Mouse (Mus musculus): ENCODE measurements around the gene Fam193b. TPM values are rescaled to one million over a fixed set of nuclear protein-coding genes. Genes with fewer than 3 reads are reported as not detected.

The Fam193b gene
- polyA plus RNA-seq, 1 experiment from 2014 or later = 7.5 TPM

DNA sequence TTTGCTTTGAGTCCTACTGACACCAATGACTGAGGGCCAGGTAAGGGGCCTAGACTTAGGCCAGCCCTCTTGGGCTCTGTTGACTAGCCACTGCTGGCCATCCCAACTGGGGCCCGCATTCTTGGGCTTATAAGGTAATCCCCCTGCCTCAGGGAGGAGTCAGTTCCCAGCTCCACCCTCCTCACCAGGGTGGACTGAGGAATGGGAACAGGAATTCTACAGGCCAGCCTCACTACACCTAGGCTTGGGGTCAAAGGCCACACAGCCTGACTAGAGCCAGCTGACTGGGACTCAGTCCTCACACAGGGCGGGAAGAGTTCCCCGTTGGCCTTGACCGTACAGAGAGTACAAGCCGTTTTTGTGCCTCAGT is 59.4 kb downstream of the Fam193b start:
- Histone ChIP-seq H3K27me3 (peaks cover 20% of the 10 kb centered on the region), H3K4me1 (replicated peaks) (peaks cover 45% of the 10 kb centered on the region), H3K4me2 (peak overlapping the region; percentile 98), H3K27ac (replicated peaks) (peak overlapping the region; percentile 60), H3K4me3 (replicated peaks) (peak overlapping the region; percentile 76), H3K9me3 (replicated peaks) (no peaks in the 10 kb centered on the region), H3K36me3 (replicated peaks) (peaks cover 27% of the 10 kb centered on the region), H3K9ac (0 out of 2 replicates have a peak overlapping the region, but pooled peaks have one; percentile 28)
- WGBS (ENCODE audit: insufficient replicate concordance) = 23% methylated on average over 5 of the region's 5 CpGs
- peak; percentile 16 for ATAC-seq (ENCODE audit: insufficient read depth)

DNA sequence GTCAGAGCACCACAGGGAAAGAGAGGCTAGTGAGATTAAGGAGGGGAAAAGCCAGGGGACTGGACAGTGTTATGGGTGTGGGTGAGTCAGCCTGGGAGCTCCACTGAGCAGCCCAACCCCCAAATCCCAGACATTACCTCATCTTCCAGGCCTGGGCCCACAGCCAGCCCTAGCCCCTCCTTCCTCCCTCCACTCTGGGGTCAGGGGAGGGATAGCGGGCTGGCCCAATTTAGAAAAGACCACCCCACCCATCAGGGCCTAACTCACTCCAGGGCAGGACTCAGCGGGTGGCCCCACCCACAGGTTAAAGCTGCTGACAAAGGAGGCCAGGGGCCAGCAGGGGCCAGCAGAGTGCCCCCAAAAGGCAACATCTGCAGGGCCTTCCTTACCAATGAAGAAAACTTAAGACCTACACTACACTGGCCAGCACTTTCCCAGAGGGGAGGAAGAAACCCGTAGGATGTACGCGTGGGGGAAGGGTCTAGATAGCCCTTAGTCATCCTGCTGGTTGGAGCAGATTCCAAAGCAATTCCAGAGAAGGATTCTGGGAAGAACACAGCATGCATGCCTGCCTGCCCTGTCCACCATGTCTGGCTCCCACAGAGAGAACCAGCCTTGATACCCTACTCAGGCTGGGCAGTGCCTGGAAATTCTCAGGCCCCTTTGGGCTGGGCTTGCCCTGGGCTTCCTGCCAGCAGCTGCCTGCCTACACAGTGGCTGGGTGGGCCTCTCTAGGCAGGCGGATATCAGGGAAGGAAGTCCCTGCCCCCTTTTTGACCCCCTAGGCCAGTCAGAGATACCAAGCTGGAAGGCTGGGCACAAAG is 60.0 kb downstream of the Fam193b start:
- Histone ChIP-seq H3K9me3 (replicated peaks) (no peaks in the 10 kb centered on the region), H3K36me3 (replicated peaks) (peaks cover 33% of the 10 kb centered on the region), H3K4me1 (replicated peaks) (peaks cover 45% of the 10 kb centered on the region), H3K4me2 (peak overlapping the region; percentile 98), H3K27me3 (peaks cover 20% of the 10 kb centered on the region), H3K9ac (peak overlapping the region; percentile 16; the same call in 1 of the 2 replicates), H3K27ac (replicated peaks) (peak overlapping the region; percentile 60), H3K4me3 (replicated peaks) (peak overlapping the region; percentile 76; the same call in 1 of the 2 replicates)
- ATAC-seq (ENCODE audit: insufficient read depth) = peak; percentile 55
- 13% methylated on average over 6 of the region's 6 CpGs for WGBS (ENCODE audit: insufficient replicate concordance)

DNA sequence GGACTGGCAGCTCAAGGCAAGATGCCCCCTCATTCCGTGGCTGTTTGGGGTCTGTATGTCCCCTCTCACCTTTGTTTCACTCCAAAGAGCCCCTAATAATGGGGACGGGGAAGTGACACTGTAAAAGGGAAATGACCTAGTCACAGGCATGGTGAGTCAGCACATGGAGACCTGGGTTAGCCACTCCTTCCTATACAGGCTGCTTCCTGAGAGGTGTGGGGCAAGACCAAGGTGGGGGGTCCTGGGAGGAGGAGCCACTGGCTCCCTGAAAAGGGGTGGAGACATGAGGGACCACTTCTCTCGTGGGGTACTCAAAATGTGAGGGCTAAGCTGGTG is 60.6 kb downstream of the Fam193b start:
- no peak for ATAC-seq (ENCODE audit: insufficient read depth)
- Histone ChIP-seq H3K9ac (no peak overlapping the region), H3K27ac (replicated peaks) (peak overlapping the region; percentile 60; the same call in 1 of the 2 replicates), H3K4me2 (peak overlapping the region; percentile 98), H3K27me3 (peaks cover 17% of the 10 kb centered on the region), H3K4me3 (replicated peaks) (no peak overlapping the region), H3K36me3 (replicated peaks) (peaks cover 37% of the 10 kb centered on the region), H3K4me1 (replicated peaks) (peaks cover 45% of the 10 kb centered on the region), H3K9me3 (replicated peaks) (no peaks in the 10 kb centered on the region)
- 20% methylated on average over 3 of the region's 3 CpGs for WGBS (ENCODE audit: insufficient replicate concordance)

DNA sequence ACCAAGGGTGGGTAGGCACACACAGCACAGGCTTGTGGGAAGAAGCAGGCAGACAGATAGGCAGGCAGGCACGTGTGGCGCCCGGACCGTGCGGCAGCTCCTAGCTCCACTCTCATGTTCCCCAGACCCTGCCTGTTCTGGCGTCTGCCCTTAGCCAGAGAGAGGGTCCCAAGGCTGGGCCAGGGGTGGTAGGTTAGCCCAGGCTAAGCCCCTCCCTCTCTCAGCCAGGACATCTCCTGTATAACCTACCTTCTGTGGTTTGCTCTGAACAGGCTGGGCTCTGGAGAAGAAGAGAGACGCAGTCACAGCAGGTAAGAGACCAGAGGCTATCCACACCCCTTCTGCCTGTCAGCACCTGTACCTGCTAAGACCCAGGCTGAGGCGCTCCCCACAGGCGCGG is 62.4 kb downstream of the Fam193b start:
- Histone ChIP-seq H3K27ac (replicated peaks) (no peak overlapping the region), H3K4me2 (no peak overlapping the region), H3K4me3 (replicated peaks) (no peak overlapping the region), H3K9me3 (replicated peaks) (no peaks in the 10 kb centered on the region), H3K9ac (no peak overlapping the region), H3K36me3 (replicated peaks) (peaks cover 55% of the 10 kb centered on the region), H3K27me3 (no peaks in the 10 kb centered on the region; the same call in 1 of the 2 replicates), H3K4me1 (replicated peaks) (peaks cover 40% of the 10 kb centered on the region)
- WGBS (ENCODE audit: insufficient replicate concordance) = 85% methylated on average over 10 of the region's 10 CpGs
- ATAC-seq (ENCODE audit: insufficient read depth) = no peak

DNA sequence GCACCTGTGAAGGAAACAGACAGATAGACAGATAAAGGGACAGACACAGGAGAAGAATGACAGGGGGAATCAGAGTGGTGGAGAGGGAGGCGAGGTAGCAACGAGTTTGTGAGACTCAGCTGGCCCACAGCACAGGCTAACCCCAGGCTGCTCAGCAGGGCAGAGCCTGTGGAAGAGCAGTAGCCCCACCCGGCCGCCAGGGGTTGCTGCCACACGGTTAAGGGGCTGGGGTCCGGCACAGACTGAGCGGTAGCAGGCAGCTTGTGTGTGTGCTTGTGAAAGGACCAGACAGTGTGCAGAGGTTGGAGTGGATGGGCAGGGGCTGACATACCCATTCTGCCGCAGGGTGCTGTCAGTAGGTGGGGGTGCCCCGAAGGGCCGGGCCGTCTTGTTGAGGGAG is 63.0 kb downstream of the Fam193b start:
- H3K36me3 ChIP-seq (replicated peaks) = peaks cover 60% of the 10 kb centered on the region
- H3K9me3 ChIP-seq (replicated peaks) = no peaks in the 10 kb centered on the region
- H3K27ac ChIP-seq (replicated peaks) = no peak overlapping the region
- no peak overlapping the region for H3K4me3 ChIP-seq (replicated peaks)
- no peak for ATAC-seq (ENCODE audit: insufficient read depth)
- H3K4me1 ChIP-seq (replicated peaks) = peaks cover 34% of the 10 kb centered on the region
- H3K27me3 ChIP-seq = no peaks in the 10 kb centered on the region; the same call in 1 of the 2 replicates
- 59% methylated on average over 11 of the region's 11 CpGs for WGBS (ENCODE audit: insufficient replicate concordance)
- H3K9ac ChIP-seq = no peak overlapping the region
- no peak overlapping the region for H3K4me2 ChIP-seq

DNA sequence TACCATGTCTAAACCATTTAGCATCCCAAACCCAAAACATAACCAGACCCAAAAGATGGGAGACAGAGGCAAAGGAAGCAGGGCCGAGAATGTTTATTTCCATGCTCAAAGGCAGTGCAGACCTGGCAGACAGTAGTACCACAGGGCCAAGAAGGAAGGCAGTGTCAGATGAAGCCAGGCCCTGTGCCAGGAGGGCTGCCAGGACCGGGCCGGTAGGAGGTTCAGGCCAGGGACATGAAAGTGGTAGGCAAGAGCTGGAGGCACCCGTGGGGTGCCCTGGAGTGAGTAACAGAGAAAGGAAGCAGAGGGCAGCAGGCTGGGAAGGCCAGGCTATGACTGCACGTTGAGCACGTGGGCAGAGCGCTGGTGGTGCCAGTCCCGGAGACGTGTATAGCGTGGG is 64.2 kb downstream of the Fam193b start:
- no peak overlapping the region for H3K27ac ChIP-seq (replicated peaks)
- H3K9ac ChIP-seq = no peak overlapping the region
- H3K4me3 ChIP-seq (replicated peaks) = no peak overlapping the region
- peaks cover 69% of the 10 kb centered on the region for H3K36me3 ChIP-seq (replicated peaks)
- H3K27me3 ChIP-seq = no peaks in the 10 kb centered on the region
- H3K4me2 ChIP-seq = no peak overlapping the region
- WGBS (ENCODE audit: insufficient replicate concordance) = 77% methylated on average over 10 of the region's 10 CpGs
- H3K4me1 ChIP-seq (replicated peaks) = peaks cover 22% of the 10 kb centered on the region
- no peak for ATAC-seq (ENCODE audit: insufficient read depth)
- H3K9me3 ChIP-seq (replicated peaks) = no peaks in the 10 kb centered on the region

DNA sequence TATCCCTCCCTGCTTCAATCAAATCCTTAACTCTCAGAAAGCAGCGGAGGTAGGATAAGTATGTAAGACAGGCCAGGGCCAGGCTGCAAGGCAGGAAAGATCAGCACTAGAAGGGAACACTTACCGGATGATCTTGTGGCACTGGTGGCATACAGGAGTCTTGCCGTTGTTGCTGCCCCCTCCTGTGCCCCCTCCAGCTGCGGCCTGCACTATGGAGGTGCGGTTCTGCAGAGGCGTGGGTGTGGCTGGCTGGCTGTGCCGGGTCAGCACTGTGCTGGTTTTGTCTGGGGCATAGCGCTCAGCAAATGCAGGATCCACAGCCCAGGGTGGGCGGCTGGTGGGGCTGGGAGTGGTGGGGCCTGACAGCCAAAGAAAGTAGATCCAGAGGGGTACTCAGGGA is 65.1 kb downstream of the Fam193b start:
- H3K4me1 ChIP-seq (replicated peaks) = peaks cover 13% of the 10 kb centered on the region
- no peak overlapping the region for H3K4me3 ChIP-seq (replicated peaks)
- no peaks in the 10 kb centered on the region for H3K27me3 ChIP-seq
- peaks cover 69% of the 10 kb centered on the region for H3K36me3 ChIP-seq (replicated peaks)
- H3K9ac ChIP-seq = no peak overlapping the region
- 79% methylated on average over 9 of the region's 9 CpGs for WGBS (ENCODE audit: insufficient replicate concordance)
- no peak overlapping the region for H3K4me2 ChIP-seq
- H3K27ac ChIP-seq (replicated peaks) = no peak overlapping the region
- H3K9me3 ChIP-seq (replicated peaks) = no peaks in the 10 kb centered on the region
- ATAC-seq (ENCODE audit: insufficient read depth) = no peak

DNA sequence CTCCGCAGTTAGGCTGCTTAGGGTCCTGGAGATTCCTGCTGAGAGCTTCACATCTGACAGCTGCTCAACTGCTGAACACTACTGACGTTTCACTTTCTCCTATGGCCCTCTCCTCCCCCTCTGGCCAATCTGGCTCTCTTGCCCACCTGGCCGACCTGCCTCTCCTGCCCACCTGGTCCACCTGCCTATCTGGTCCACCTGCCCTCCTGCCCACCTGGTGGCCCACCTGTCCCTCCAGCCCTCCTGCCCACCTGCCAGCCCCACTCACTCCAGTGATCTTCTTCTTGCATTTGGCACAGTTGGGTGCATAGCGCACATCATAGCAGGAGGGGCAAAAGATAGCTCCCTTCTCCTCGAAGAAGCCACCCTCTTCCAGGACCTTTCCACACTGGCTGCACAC is 66.5 kb downstream of the Fam193b start:
- ATAC-seq (ENCODE audit: insufficient read depth) = no peak
- Histone ChIP-seq H3K9me3 (replicated peaks) (no peaks in the 10 kb centered on the region), H3K4me1 (replicated peaks) (0 out of 2 replicates have a peak, but pooled peaks cover 2% of the 10 kb centered on the region), H3K9ac (no peak overlapping the region), H3K27me3 (no peaks in the 10 kb centered on the region), H3K27ac (replicated peaks) (no peak overlapping the region), H3K4me2 (no peak overlapping the region), H3K36me3 (replicated peaks) (peaks cover 66% of the 10 kb centered on the region), H3K4me3 (replicated peaks) (no peak overlapping the region)
- WGBS (ENCODE audit: insufficient replicate concordance) = 72% methylated on average over 5 of the region's 5 CpGs

DNA sequence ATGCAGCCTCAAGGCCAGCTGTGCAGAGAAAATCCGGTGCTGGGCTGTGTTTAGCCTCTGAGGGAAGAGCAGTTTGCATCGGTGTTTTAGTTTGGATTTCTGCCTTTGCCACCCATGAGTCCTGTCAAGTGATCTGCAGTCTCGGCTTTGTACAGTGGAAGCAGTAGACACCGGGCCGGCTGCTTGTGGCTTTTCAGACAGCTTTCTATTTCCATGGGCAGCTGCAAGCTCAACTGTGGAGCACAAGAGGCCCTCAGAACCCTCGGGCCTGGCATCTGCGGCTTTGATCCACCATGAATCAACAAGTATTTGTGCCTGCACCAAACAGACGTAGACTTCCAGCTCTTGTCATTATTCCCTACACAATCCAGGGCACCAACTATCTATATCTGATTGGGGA is 68.5 kb downstream of the Fam193b start:
- H3K9ac ChIP-seq = no peak overlapping the region
- no peaks in the 10 kb centered on the region for H3K9me3 ChIP-seq (replicated peaks)
- H3K27ac ChIP-seq (replicated peaks) = no peak overlapping the region
- H3K4me2 ChIP-seq = no peak overlapping the region
- H3K27me3 ChIP-seq = no peaks in the 10 kb centered on the region
- WGBS (ENCODE audit: insufficient replicate concordance) = 78% methylated on average over 8 of the region's 8 CpGs
- no peak overlapping the region for H3K4me3 ChIP-seq (replicated peaks)
- ATAC-seq (ENCODE audit: insufficient read depth) = no peak
- H3K36me3 ChIP-seq (replicated peaks) = peaks cover 55% of the 10 kb centered on the region
- no peaks in the 10 kb centered on the region for H3K4me1 ChIP-seq (replicated peaks)

DNA sequence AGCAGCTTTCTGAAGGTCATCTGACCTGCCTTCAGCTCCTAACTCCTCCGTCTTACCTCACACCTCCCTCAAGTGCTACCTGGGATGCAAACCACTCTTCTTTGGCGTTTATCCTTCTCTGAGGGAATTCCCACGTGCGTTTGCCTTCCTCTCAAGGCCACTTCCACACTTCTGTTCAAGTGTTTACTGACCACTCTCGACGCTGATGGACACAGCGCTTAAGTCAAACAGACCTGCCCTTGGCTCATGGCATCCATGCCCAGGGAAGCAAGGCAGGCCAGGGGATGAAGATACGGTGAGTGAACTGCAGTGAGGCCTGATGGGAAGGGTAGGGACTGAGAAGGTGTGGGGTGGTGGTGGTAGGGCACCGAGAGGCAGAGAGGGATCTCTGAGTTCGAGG is 70.3 kb downstream of the Fam193b start:
- no peak for ATAC-seq (ENCODE audit: insufficient read depth)
- peaks cover 4% of the 10 kb centered on the region; the same call in 1 of the 2 replicates for H3K27me3 ChIP-seq
- no peak overlapping the region for H3K27ac ChIP-seq (replicated peaks)
- 67% methylated on average over 10 of the region's 10 CpGs for WGBS (ENCODE audit: insufficient replicate concordance)
- no peaks in the 10 kb centered on the region for H3K4me1 ChIP-seq (replicated peaks)
- H3K9me3 ChIP-seq (replicated peaks) = no peaks in the 10 kb centered on the region
- H3K9ac ChIP-seq = no peak overlapping the region
- peaks cover 37% of the 10 kb centered on the region for H3K36me3 ChIP-seq (replicated peaks)
- no peak overlapping the region for H3K4me3 ChIP-seq (replicated peaks)
- no peak overlapping the region for H3K4me2 ChIP-seq

DNA sequence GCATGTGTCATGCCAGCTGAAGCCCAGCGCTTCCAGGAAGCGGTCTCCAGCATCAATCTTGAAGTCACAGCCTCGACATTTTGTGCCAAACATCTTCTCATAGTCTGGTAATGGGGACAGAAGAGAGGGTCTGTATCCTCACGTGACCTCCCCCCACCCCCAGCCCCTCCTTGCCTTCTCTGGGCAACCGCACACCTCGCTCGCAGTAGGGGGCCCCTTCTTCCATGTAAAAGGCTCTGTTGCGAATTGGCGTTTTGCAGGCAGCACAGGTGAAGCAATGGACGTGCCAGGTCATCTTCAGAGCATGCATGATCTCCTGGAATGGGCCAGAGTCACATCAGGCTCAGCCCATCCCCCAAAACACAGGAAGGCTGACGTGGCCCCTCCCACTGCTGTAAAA is 72.0 kb downstream of the Fam193b start:
- WGBS (ENCODE audit: insufficient replicate concordance) = 63% methylated on average over 11 of the region's 11 CpGs
- H3K4me1 ChIP-seq (replicated peaks) = peaks cover 4% of the 10 kb centered on the region; the same call in 1 of the 2 replicates
- no peak overlapping the region for H3K9ac ChIP-seq
- no peak overlapping the region for H3K4me2 ChIP-seq
- H3K27me3 ChIP-seq = peaks cover 20% of the 10 kb centered on the region
- H3K9me3 ChIP-seq (replicated peaks) = no peaks in the 10 kb centered on the region
- H3K36me3 ChIP-seq (replicated peaks) = peaks cover 23% of the 10 kb centered on the region
- no peak overlapping the region for H3K27ac ChIP-seq (replicated peaks)
- ATAC-seq (ENCODE audit: insufficient read depth) = no peak
- H3K4me3 ChIP-seq (replicated peaks) = no peak overlapping the region

All from liver, embryonic 15.5 days (tissue).